Mouse (Mus musculus) hindbrain, embryonic 13.5 days (tissue): ENCODE measurements around the gene Arhgap15. TPM values are rescaled to one million over a fixed set of nuclear protein-coding genes. Genes with fewer than 3 reads are reported as not detected.

ENCODE experiments used
- polyA plus RNA-seq: library from polyadenylated mRNA; unstranded; fragments of >200 nt; fragmentation: Nextera tagmentation; extraction: Ambion mirVana; gene quantifications from 2 replicates; pipeline ENCODE4 v1.2.1, GENCODE M21; 2015

The Arhgap15 gene
- polyA plus RNA-seq, 1 experiment from 2014 or later = 2.8 TPM

Other genes starting within 250 kb of the Arhgap15 start
- 0.43 and 0.74 TPM in 2 replicates for gene Kynu, start 193.5 kb upstream of the Arhgap15 start, polyA plus RNA-seq